Mouse (Mus musculus) T-cell, adult 2 months (primary cell): Measurements from ENCODE around the gene BC049715.

Experiments used
- DNase-seq: peaks from one replicate; pipeline ENCODE4 v3.0.0; 2022; ENCODE audit warnings: low spot score

The BC049715 gene

GRCm38 (mm10) chr6:136808631-136809046 lies 18.8 kb upstream of the BC049715 start:
- DNase-seq = peak; percentile 72

DNA sequence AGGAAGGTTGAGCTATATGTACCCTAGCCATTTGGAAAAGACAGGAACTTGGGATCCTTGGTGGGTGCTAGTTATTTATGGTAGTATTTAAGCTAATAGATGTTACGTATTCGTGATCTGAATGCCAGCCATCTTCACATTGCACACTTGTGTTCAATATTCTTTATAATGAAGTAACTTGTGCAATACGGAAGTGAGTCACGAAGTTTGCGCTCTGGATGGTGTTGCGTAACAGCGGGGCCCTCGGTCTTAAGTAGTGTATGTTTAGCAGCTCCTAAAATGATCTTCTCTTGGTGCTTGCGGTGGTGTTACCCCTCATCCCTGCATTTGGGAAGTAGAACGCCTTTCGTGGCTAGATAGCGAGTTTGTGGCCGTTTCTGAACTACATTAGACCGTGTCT lies 18.3 kb upstream of the BC049715 start:
- DNase-seq = peak; percentile 70

- peak; percentile 16 for DNase-seq
Observed at GRCm38 (mm10) chr6:136809673-136810072, 17.8 kb upstream of the BC049715 start.

GRCm38 (mm10) chr6:136811196-136811595 lies 16.2 kb upstream of the BC049715 start:
- no peak for DNase-seq

- no peak for DNase-seq
Observed at GRCm38 (mm10) chr6:136813117-136813516, 14.3 kb upstream of the BC049715 start.

DNA sequence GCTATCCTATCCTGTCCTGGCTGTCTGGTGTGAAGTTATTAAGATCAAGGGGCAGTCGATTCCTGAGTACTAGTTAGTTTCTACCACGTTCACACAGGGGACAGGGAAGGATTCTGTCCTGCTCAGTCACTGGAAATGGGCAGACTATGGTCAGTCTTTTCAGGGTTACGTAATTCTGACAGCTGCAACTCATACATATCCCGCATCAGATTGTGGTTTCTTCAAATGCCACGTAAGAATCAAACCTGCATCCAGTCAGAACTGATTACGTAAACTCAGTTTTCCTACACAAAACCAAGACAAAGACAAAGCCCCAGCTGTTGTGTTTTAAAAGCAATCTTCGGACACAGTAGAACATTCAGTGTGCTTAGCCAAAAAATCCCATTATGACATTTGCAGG lies 12.0 kb upstream of the BC049715 start:
- no peak for DNase-seq

DNA sequence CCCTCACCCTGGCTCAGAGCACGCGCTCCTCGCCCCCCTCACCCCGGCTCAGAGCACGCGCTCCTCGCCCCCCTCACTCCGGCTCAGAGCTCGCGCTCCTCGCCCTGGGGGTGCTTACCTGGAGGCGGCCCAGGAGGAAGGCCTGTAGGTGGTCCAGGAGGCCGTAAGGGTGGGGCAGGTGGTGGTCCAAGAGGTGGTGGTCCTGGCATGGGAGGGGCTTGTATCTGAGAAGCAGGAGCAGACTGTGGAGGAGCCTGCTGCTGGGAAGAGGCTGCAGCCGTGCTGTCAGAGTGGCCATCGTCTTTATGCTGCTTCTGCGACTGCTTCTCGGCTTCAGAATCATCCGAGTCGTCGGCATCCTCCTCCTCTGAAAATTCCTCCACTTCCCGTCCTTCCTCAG lies 10.6 kb upstream of the BC049715 start:
- no peak for DNase-seq

DNA sequence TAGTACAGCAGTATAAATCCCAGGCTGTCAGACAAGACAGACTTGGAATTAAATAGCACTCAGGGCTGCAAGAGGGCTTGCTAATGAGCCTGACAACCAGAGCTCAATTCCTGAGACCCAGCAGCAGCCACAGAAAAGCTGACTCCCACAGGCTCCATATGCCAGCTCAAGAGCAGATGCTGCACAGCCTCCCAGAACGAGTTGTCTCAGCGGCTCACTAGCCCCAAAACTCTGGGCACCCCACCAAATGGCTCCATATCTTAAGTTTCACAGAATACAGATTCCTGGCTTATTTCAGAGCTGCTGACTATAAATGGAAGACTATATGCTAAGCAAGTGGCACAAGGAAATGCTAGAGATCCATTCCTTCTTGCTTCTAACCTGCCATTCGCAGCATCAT lies 9.9 kb upstream of the BC049715 start:
- DNase-seq = no peak

DNA sequence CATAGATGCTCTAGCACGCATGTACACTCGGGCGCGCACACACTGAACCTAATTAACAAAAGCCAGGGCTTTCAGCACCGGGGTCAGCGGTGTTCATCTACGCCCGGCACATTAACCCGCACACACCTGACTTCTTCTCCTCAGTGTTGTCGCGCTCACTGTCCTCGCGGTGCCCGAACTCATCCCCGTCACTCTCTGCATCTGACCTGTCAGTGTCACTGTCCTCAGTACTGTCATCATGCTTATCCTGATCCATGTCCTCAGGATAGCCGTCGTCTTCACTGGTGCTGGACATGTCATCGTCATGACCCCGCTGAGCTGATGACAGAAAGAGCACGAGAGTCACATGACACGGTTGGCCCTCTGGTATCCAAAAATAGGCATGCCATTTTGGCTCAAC lies 7.0 kb upstream of the BC049715 start:
- no peak for DNase-seq

DNA sequence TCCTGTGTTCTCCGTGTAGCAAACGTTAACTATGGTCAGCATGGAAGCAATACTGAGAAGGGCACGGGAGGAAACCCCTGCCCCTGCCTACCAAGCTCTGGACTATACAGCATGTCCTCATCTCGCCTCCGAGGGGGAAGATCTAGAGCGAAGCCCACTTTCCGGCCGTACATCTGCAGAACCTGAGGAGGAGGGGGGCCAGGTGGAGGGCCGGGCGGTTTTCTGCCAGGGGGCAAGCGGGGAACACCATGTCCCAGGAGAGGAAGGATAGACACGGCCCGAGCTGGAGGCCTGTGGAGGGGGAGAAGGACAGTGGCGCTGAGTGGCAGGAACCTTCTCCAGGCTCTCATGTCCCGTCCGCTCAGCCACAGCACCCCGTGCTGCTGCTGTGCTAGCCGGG lies 6.3 kb upstream of the BC049715 start:
- no peak for DNase-seq

GRCm38 (mm10) chr6:136824987-136825386 lies 2.4 kb upstream of the BC049715 start:
- DNase-seq = no peak

DNA sequence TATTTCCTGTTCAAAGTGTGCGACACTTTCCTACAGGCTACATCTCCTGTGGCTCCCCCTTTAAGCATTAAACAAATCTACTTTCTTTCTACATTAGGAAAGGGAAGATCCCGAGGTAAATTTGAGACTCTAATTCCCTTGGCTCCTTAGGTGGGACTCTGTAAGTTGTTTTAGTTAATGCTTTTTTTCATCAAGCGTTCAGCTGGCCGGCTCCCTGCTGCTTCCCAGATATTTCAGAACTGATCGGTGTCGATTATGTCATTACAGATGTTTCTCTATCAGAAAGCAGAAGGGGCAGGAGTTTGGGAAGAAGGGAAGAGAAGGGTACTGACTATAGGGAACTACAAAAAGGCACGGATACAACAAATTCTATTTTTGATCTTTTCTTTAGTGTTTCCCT lies 310 bp upstream of the BC049715 start:
- DNase-seq = no peak

- peak; percentile 97 for DNase-seq
Observed at GRCm38 (mm10) chr6:136827881-136828561, 595 bp downstream of the BC049715 start, which contains the start of gene Wbp11. Wbp11 (minus strand) TSS chr6:136828233.

- DNase-seq = no peak
Observed at GRCm38 (mm10) chr6:136828681-136829080, 1.3 kb downstream of the BC049715 start.

- DNase-seq = peak; percentile 46
Observed at GRCm38 (mm10) chr6:136831712-136832111, 4.3 kb downstream of the BC049715 start.

GRCm38 (mm10) chr6:136835352-136835751 lies 7.9 kb downstream of the BC049715 start, which contains the start of gene Smco3:
Smco3 (minus strand) TSS chr6:136835452.
- no peak for DNase-seq

- DNase-seq = no peak
Observed at GRCm38 (mm10) chr6:136837323-136837722, 9.9 kb downstream of the BC049715 start.

- DNase-seq = no peak
Observed at GRCm38 (mm10) chr6:136844903-136845302, 17.5 kb downstream of the BC049715 start.

DNA sequence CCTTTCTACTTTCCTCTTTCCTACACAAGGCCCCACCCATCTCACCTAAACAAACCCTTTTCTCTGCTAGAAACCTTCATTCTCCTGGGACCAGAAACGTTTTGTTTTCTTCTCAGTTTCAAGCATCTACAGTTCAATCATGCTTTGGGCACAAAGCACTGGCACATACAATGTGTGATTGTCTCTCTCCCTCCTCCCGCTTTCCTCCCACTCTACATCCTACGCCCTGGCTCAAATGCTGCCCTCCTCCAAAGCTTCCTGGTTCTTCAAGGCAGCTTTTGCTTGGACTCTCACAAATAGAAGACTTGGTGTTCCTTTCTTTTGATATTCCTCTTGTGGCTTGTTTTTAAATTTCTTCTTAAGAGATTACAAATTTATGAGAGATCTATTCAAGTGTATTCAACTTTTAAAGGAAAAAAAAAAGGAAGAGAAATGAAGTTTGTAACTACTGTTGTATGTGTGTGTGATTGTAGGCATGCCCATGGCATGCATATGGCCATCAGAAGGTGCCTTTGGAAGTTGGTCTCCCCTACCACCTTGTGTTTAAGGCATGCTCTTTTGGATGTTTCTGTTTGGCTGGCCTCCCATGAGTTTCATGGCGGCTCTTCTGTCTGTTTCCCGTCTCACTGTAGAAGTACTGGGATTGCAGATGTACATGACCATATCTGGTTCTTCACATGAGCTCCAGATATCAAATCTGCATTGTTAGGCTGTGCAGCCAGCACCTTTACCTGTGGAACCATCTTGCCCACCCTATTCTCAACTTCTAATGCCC lies 18.5 kb downstream of the BC049715 start:
- DNase-seq = no peak

DNA sequence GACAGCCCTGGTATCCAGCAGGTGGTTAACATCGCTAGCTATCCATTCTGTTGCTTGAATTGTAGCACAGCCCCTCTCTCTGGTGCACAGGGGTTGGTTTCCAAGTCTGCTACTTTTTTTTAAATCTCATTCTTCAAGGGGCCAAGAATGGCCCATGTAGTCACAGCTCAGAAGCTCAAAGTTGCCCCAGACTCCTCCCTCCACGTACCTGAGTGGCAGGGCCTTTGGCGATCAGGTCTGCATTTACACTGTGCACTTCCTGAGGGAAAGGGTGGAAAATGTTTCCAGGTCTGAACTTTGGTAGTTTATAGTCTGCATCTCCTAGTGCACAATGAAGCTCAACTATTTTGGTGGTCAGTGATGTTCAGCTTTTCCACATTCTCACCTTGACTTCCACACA lies 19.8 kb downstream of the BC049715 start:
- DNase-seq = no peak

- peak; percentile 59 for DNase-seq
Observed at GRCm38 (mm10) chr6:136847790-136848189, 20.4 kb downstream of the BC049715 start.

DNA sequence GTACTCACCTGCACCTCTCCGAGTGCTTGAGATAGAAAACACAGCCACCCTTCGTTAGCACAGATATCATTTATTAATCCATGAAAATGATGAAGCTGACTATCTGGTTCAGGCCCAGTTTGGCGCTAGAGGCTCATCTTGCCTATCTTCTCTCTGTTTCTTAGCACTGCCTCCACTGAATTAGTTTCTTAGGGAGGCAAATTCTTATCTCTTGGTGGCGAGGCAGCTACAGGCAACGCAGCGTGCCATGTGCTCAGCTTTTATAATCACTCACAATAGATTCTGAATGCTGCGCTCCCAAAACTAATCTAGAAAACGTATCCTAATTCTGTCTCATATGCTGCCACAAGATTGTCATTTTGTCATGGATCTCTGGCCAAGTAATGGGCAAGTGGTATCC lies 21.0 kb downstream of the BC049715 start:
- DNase-seq = no peak

GRCm38 (mm10) chr6:136848971-136849370 lies 21.5 kb downstream of the BC049715 start:
- peak; percentile 23 for DNase-seq
